Mouse (Mus musculus) C2C12 (cell line): ENCODE measurements around the gene Trim14. TPM values are rescaled to one million over a fixed set of nuclear protein-coding genes. Genes with fewer than 3 reads are reported as not detected.

ENCODE experiments used
- H3K27me3 ChIP-seq: one replicate; pipeline ENCODE4 v1.6.1; 2011; ENCODE audit not compliant: control insufficient read depth, insufficient read depth, insufficient read length
- H3K36me3 ChIP-seq: one replicate; pipeline ENCODE4 v1.6.1; 2011; ENCODE audit not compliant: control insufficient read depth, insufficient read depth
- H3K4me3 ChIP-seq: one replicate; pipeline ENCODE4 v1.5.1; 2011; ENCODE audit warnings: mild to moderate bottlenecking, control low read depth; ENCODE audit not compliant: poor library complexity, insufficient read depth, severe bottlenecking
- H3K79me2 ChIP-seq: one replicate; pipeline ENCODE4 v1.6.1; 2011; ENCODE audit not compliant: control insufficient read depth, insufficient read depth
- H3K79me3 ChIP-seq: one replicate; pipeline ENCODE4 v1.6.1; 2011; ENCODE audit warnings: low read depth, control low read depth
- H3ac ChIP-seq: one replicate; pipeline ENCODE3; 2011; ENCODE audit warnings: low read depth; ENCODE audit not compliant: control insufficient read depth, insufficient read length
- CEBPB ChIP-seq: IDR thresholded peaks from one replicate; pipeline ENCODE4 v1.6.1; 2011; ENCODE audit warnings: low read depth, mild to moderate bottlenecking, control low read depth, moderate library complexity
- CTCF ChIP-seq: IDR thresholded peaks from one replicate; pipeline ENCODE4 v1.5.1; 2011; ENCODE audit not compliant: control insufficient read depth, insufficient read depth, insufficient read length
- FOSL1 ChIP-seq: IDR thresholded peaks from one replicate; pipeline ENCODE4 v1.8.0; 2011; ENCODE audit warnings: mild to moderate bottlenecking, low read length; ENCODE audit not compliant: poor library complexity, insufficient read depth, severe bottlenecking
- MAX ChIP-seq: IDR thresholded peaks from one replicate; pipeline ENCODE4 v1.6.1; 2011; ENCODE audit warnings: mild to moderate bottlenecking, control low read depth
- MYOD1 ChIP-seq: IDR thresholded peaks from one replicate; pipeline ENCODE4 v1.6.1; 2011; ENCODE audit warnings: low read depth; ENCODE audit not compliant: control insufficient read depth, insufficient read length
- MYOG ChIP-seq: IDR thresholded peaks from one replicate; pipeline ENCODE4 v1.6.1; 2011; ENCODE audit not compliant: control insufficient read depth, insufficient read length; ENCODE audit errors: extremely low read depth
- USF1 ChIP-seq: IDR thresholded peaks from one replicate; pipeline ENCODE4 v1.6.1; 2011; ENCODE audit warnings: low read depth, mild to moderate bottlenecking, control low read depth, moderate library complexity
- polyA plus RNA-seq: library from polyadenylated mRNA; unstranded; fragments of >200 nt; fragmentation: generic; extraction: Trizol; gene quantifications from one replicate; pipeline ENCODE4 v1.2.1, GENCODE M21; 2012; ENCODE audit warnings: missing spikeins

Gene Trim14
- polyA plus RNA-seq, 1 experiment = 0.12 TPM

DNA sequence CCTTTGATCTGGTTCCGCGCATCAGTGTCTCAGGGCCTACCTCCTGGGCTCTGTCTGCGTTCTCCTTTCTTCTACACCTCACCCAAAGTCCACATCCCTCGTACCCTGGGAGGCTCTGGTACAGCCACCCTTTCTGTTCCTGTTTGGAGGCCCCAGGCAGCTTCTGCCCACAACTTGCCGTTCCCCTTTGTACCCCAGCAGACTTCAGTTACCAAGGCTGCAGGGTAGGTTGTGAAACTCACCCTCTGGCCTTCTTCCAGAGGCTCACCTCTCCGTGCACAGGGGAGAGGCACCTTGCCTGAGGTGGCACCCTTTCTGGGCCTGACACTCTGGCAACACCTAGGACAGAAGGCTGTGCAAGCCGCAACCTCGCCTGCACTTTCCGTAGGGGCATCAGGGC lies 19.8 kb upstream of the Trim14 start:
- Histone ChIP-seq H3K36me3 (no peaks in the 10 kb centered on the region), H3ac (no peak overlapping the region)
- TF ChIP-seq FOSL1 = no peak
- no peak for TF ChIP-seq CTCF
- TF ChIP-seq MYOG = no peak
- TF ChIP-seq USF1 = no peak
- TF ChIP-seq CEBPB = no peak
- TF ChIP-seq MAX = no peak

DNA sequence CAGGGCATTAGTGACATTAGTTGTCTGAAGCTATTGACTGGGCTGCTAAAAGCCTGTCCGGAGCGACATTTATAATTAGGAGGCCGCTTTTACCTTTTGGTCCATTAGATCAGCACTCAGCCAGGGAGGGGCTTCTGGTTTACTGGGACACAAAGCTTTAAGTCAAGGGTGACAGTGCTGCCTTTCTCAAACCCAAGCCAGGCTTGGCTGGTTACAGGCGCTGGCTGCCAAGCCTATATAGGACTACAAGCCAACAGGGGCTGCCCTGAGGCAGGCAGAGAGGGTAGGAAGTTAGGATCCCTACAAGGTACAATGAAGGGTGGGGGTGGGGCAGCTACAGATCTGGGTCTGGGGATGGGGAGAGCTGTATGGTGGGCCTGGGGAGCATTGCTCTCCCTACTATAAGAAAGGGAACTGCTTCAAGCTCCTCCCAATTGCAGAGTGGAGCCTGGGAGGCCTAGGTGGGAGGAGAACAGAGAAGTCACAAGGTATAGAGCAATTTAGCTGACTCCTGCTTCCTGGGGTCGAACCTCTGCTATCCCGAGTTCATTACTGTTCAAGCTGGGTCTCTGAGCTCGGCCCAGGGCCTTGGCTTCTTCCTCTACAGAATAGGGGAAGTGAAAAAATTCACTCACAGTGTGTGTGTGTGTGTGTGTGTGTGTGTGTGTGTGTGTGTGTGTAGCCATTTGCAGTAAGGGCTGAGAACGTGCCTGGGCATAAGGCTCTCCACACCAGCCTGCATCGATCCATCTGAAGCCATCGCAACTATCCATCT lies 18.5 kb upstream of the Trim14 start:
- H3ac ChIP-seq = no peak overlapping the region
- H3K4me3 ChIP-seq = no peak overlapping the region
- no peaks in the 10 kb centered on the region for H3K79me2 ChIP-seq
- no peaks in the 10 kb centered on the region for H3K79me3 ChIP-seq
- no peak for TF ChIP-seq MYOD1
- TF ChIP-seq USF1 = no peak
- TF ChIP-seq MYOG = no peak
- no peaks in the 10 kb centered on the region for H3K36me3 ChIP-seq
- peaks cover 4% of the 10 kb centered on the region for H3K27me3 ChIP-seq

More for the DNA sequence above, 19.8 kb upstream of the Trim14 start:
- H3K27me3 ChIP-seq = peaks cover 4% of the 10 kb centered on the region
- H3K79me3 ChIP-seq = no peaks in the 10 kb centered on the region
- no peaks in the 10 kb centered on the region for H3K79me2 ChIP-seq
- H3K4me3 ChIP-seq = no peak overlapping the region

DNA sequence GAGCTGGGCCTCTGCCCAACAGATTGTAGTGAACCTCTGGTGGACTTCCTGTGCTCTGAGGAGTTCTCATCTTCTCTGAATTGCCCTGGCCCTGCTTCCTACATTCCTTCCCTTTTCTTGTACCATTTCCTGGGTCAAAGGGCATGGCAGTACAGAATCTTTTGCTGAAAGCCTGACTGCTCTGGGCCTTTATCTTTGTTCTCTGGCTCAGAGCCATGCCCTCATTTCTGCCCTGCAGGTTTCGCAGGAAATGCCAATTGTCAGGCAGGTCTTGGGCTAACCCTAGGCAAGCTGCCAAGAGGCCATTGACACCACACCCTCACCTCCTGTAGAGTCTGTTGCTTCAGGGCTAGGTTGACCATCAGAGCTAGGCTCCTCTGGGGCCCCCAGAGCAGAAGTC lies 17.9 kb upstream of the Trim14 start:
- Histone ChIP-seq H3ac (no peak overlapping the region), H3K79me3 (no peaks in the 10 kb centered on the region), H3K36me3 (no peaks in the 10 kb centered on the region), H3K79me2 (no peaks in the 10 kb centered on the region), H3K27me3 (peaks cover 4% of the 10 kb centered on the region), H3K4me3 (no peak overlapping the region)
- no peak for TF ChIP-seq MYOD1
- no peak for TF ChIP-seq USF1
- TF ChIP-seq MAX = no peak
- no peak for TF ChIP-seq MYOG
- TF ChIP-seq FOSL1 = no peak
- TF ChIP-seq CTCF = no peak
- no peak for TF ChIP-seq CEBPB

DNA sequence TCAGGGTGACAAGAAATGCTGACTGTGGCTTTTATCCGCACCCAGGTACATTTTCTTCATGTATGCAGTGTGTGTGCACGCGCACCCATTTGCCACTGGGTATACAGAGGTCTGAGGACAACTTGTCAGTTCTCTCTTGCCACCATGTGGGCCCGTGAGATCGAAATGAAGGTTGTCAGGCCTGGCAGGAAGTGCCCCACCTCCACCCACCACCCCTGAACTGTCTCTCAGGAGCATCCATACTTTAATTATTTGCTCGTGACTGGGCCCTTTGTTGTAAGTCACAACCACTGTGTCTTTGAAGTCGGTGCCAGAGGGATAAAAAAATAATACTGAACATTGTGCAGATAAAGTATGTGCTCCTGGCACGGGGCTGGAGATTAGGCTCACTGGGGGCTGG lies 14.5 kb upstream of the Trim14 start:
- no peak overlapping the region for H3ac ChIP-seq
- TF ChIP-seq MAX (no peak), USF1 (no peak), CTCF (no peak), MYOD1 (no peak), FOSL1 (no peak), MYOG (no peak)
- no peaks in the 10 kb centered on the region for H3K79me3 ChIP-seq
- H3K27me3 ChIP-seq = peaks cover 10% of the 10 kb centered on the region
- no peaks in the 10 kb centered on the region for H3K79me2 ChIP-seq
- no peaks in the 10 kb centered on the region for H3K36me3 ChIP-seq
- H3K4me3 ChIP-seq = no peak overlapping the region

DNA sequence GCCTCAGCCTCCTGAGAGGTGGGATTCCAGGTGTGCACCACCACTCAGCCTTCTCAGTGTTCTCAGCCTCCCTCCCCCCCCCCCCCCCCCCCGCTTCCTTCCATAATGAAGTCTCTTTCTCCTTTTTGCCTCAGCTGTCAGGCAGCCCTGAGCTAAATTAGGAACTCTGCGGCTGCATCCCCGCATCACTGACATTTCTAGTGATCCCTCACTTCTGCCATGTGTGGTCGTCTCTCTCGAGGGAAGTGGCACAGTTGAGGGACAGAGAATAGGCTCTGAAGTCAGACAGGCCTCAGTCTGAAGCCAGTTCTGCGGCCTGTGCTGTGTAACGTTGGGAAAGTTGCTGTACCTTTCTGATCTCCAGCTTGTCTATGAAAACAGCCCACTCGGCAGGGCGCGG lies 14.0 kb upstream of the Trim14 start:
- TF ChIP-seq MAX = no peak
- no peak for TF ChIP-seq CEBPB
- TF ChIP-seq FOSL1 = no peak
- no peak for TF ChIP-seq USF1
- no peak for TF ChIP-seq CTCF
- TF ChIP-seq MYOG = no peak
- TF ChIP-seq MYOD1 = no peak
- peaks cover 10% of the 10 kb centered on the region for H3K27me3 ChIP-seq

DNA sequence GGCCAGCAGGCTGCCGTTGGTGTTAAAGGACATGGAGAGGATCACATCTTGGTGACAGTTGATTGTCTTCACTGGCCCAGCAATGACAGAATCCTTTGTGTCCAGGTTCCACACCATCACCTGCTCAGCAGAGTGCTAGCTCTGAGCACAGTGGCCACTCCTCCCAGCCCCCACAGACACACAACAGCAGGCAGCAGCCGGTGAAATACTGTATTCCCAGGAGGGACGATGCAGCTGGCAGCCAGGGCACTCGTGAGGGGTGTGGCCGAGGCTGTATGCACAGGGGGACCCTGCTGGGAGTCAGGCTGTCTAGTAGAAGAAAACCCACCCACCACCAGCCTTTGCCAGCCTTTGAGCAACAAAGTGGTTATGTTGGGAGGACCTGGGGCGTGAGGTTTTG lies 10.8 kb upstream of the Trim14 start:
- no peaks in the 10 kb centered on the region for H3K79me3 ChIP-seq
- H3K27me3 ChIP-seq = peaks cover 10% of the 10 kb centered on the region
- TF ChIP-seq FOSL1 (no peak), MYOD1 (no peak), USF1 (no peak), MAX (no peak), CTCF (no peak), MYOG (no peak), CEBPB (no peak)
- no peak overlapping the region for H3K4me3 ChIP-seq
- no peaks in the 10 kb centered on the region for H3K79me2 ChIP-seq
- H3ac ChIP-seq = no peak overlapping the region
- no peaks in the 10 kb centered on the region for H3K36me3 ChIP-seq

More for the DNA sequence above, 14.0 kb upstream of the Trim14 start:
- Histone ChIP-seq H3ac (no peak overlapping the region), H3K4me3 (no peak overlapping the region), H3K79me3 (no peaks in the 10 kb centered on the region), H3K36me3 (no peaks in the 10 kb centered on the region), H3K79me2 (no peaks in the 10 kb centered on the region)
